Comparison of ENCODE assay signal across 14 mouse cellular contexts in the genomic region with DNA sequence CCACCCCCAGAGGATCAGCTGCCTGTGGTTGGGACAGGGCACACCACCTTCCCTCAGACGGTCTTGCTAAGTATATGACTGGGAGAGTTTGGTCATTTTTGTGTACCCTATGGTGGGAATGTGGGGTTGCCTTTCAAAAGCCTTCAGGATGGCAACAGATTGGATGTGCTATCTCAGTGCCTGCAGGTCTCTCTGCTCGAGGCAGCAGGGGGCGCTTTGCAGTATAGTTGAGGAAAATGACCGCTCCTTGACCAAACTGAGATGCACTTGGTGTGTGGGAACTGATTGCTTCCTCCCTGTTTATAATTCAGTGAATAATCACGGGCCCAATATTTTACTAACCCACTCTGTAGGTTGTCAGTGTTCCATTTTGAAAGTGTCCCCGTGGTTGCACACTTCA. TPM values are rescaled to one million over a fixed set of nuclear protein-coding genes. Genes with fewer than 3 reads are reported as not detected.
DNase-seq lines count a peak whose midpoint lies in the region; ATAC-seq and TF ChIP-seq lines count a peak whose summit lies in the region.
"Had no signal": no experiment of that assay in that cellular context is flagged by ENCODE, and none has a peak within 500 bp of the region (broad histone marks: within the 10 kb centered on the region; RNA-seq: fewer than 3 reads in every experiment).

No protein-coding gene starts in this region.

- H3K36me3 ChIP-seq in kidney, embryonic 14.5 days (ENCODE audit: control insufficient read depth, insufficient read depth, low read length), result peaks cover under 1% of the 10 kb centered on the region; the same call in 1 of the 2 replicates
- no peaks in the 10 kb centered on the region for H3K36me3 ChIP-seq in testis, adult 2 months (ENCODE audit: control insufficient read depth, insufficient read depth, low read length)
- H3K36me3 ChIP-seq in stomach, postnatal 0 days (ENCODE audit: control insufficient read depth, insufficient read depth, low read length), result peaks cover 2% of the 10 kb centered on the region; the same call in 1 of the 2 replicates

- H3K9ac ChIP-seq in kidney, embryonic 14.5 days (ENCODE audit: low read depth, low read length), result no peak overlapping the region
- no peak overlapping the region for H3K9ac ChIP-seq in stomach, postnatal 0 days (ENCODE audit: low read length)
- H3K9ac ChIP-seq: embryonic facial prominence, embryonic 15.5 days; liver, embryonic 13.5 days had no signal

- no peak for TF ChIP-seq POLR2A in testis, adult 2 months (IDR thresholded peaks at IDR 0.05; ENCODE audit: control insufficient read depth, low read depth, low read length)

- no peak overlapping the region for H3K4me3 ChIP-seq in kidney, embryonic 14.5 days (ENCODE audit: low read length)
- H3K4me3 ChIP-seq in testis, adult 2 months (ENCODE audit: control insufficient read depth, low read depth, low read length), result no peak overlapping the region
- no peak overlapping the region for H3K4me3 ChIP-seq in stomach, postnatal 0 days (ENCODE audit: low read depth, low read length)
- H3K4me3 ChIP-seq: embryonic facial prominence, embryonic 15.5 days; gastrocnemius, adult 2 months; liver, embryonic 13.5 days had no signal

- H3K9me3 ChIP-seq in kidney, embryonic 14.5 days (ENCODE audit: control insufficient read depth, low read length), result no peaks in the 10 kb centered on the region
- H3K9me3 ChIP-seq in stomach, postnatal 0 days (ENCODE audit: control insufficient read depth, low read length), result no peaks in the 10 kb centered on the region
- H3K9me3 ChIP-seq: embryonic facial prominence, embryonic 15.5 days; liver, embryonic 13.5 days had no signal

- H3K27ac ChIP-seq in kidney, embryonic 14.5 days (ENCODE audit: low read depth, low read length), result no peak overlapping the region
- no peak overlapping the region for H3K27ac ChIP-seq in testis, adult 2 months (ENCODE audit: control insufficient read depth, insufficient read depth, low read depth, low read length)
- H3K27ac ChIP-seq in stomach, postnatal 0 days (replicated peaks), result no peak overlapping the region
- H3K27ac ChIP-seq: embryonic facial prominence, embryonic 15.5 days; gastrocnemius, adult 2 months; liver, embryonic 13.5 days had no signal

- TF ChIP-seq CTCF in testis, adult 2 months (IDR thresholded peaks at IDR 0.05; ENCODE audit: control insufficient read depth, insufficient read depth, insufficient replicate concordance, low read depth, low read length), result peak; percentile 28; the same call in 1 of the 2 replicates
- peak; percentile 45 for TF ChIP-seq CTCF in stomach, postnatal 0 days (IDR thresholded peaks at IDR 0.05; ENCODE audit: low read depth)

- peak; percentile 25 for DNase-seq in embryo, embryonic 10 days (ENCODE audit: low spot score)
- no peak for DNase-seq in embryo, embryonic 9.5 days (ENCODE audit: extremely low spot score)
- DNase-seq in kidney, adult 9 months, result peak; percentile 22
- no peak for DNase-seq in testis, postnatal 14 days (ENCODE audit: low spot score)
- no peak for DNase-seq in stomach, postnatal 0 days (ENCODE audit: low spot score)
- DNase-seq in adrenal gland, postnatal 25 days, result no peak
- DNase-seq: gastrocnemius, adult 2 months; layer of hippocampus, postnatal 36 days; liver, embryonic 13.5 days had no signal

- H3K4me2 ChIP-seq in kidney, embryonic 14.5 days (replicated peaks; ENCODE audit: low read depth, low read length), result no peak overlapping the region
- no peak overlapping the region for H3K4me2 ChIP-seq in stomach, postnatal 0 days (replicated peaks; ENCODE audit: low read depth)
- H3K4me2 ChIP-seq: embryonic facial prominence, embryonic 15.5 days; liver, embryonic 13.5 days had no signal

- WGBS in kidney, embryonic 14.5 days, result 71% methylated on average over 6 of the region's 6 CpGs
- WGBS in stomach, postnatal 0 days, result 68% methylated on average over 6 of the region's 6 CpGs

- H3K27me3 ChIP-seq in kidney, embryonic 14.5 days (ENCODE audit: control insufficient read depth, insufficient read depth, low read length), result no peaks in the 10 kb centered on the region
- no peaks in the 10 kb centered on the region for H3K27me3 ChIP-seq in testis, adult 2 months (ENCODE audit: control insufficient read depth, insufficient read depth, low read length)
- H3K27me3 ChIP-seq in stomach, postnatal 0 days (ENCODE audit: control insufficient read depth, insufficient read depth, low read length), result no peaks in the 10 kb centered on the region
- H3K27me3 ChIP-seq: embryonic facial prominence, embryonic 15.5 days; liver, embryonic 13.5 days had no signal

- H3K4me1 ChIP-seq in kidney, embryonic 14.5 days (ENCODE audit: control insufficient read depth, insufficient read depth, low read length), result no peaks in the 10 kb centered on the region
- no peaks in the 10 kb centered on the region for H3K4me1 ChIP-seq in testis, adult 2 months (ENCODE audit: control insufficient read depth, insufficient read depth, low read length)
- H3K4me1 ChIP-seq in stomach, postnatal 0 days (replicated peaks; ENCODE audit: control insufficient read depth, insufficient read depth), result no peaks in the 10 kb centered on the region
- H3K4me1 ChIP-seq: embryonic facial prominence, embryonic 15.5 days; liver, embryonic 13.5 days had no signal

- TF ChIP-seq EP300 in stomach, postnatal 0 days (optimal IDR thresholded peaks at IDR 0.05), result no peak

- no peak for ATAC-seq in kidney, embryonic 14.5 days (ENCODE audit: low FRiP score, low TSS enrichment)
- ATAC-seq in stomach, postnatal 0 days (ENCODE audit: low FRiP score, low TSS enrichment), result no peak
- ATAC-seq: hindbrain, embryonic 16.5 days had no signal

RNA-seq across cellular contexts. Expression of a gene that starts 12.3 kb away (rescaled TPM):
- 0.07 TPM in 1 of 2 replicates, not detected in the other for polyA plus RNA-seq in kidney, embryonic 14.5 days (2014; fragmentation: Nextera tagmentation; extraction: Ambion mirVana)
- polyA plus RNA-seq in testis, adult 2 months (2012; rRNA removed), result 0.04 and 0.94 TPM in 2 replicates
- 9.5 and 10.5 TPM in 2 replicates for polyA plus RNA-seq in stomach, postnatal 0 days (2015; fragmentation: Nextera tagmentation; extraction: Ambion mirVana)
- total RNA-seq in adrenal gland, postnatal 25 days (2021), result not detected in 2 replicates
- total RNA-seq: gastrocnemius, adult 2 months; layer of hippocampus, postnatal 36 days had no signal
- polyA plus RNA-seq: C2C12; liver, embryonic 13.5 days had no signal

RNA-seq across cellular contexts. Expression of a gene that starts 58.0 kb away (rescaled TPM):
- polyA plus RNA-seq in kidney, embryonic 14.5 days (2014; fragmentation: Nextera tagmentation; extraction: Ambion mirVana), result not detected in 2 replicates
- polyA plus RNA-seq in testis, adult 2 months (2012; rRNA removed), result not detected in 2 replicates
- polyA plus RNA-seq in stomach, postnatal 0 days (2015; fragmentation: Nextera tagmentation; extraction: Ambion mirVana), result not detected in 2 replicates
- total RNA-seq in adrenal gland, postnatal 25 days (2021), result not detected in 2 replicates
- total RNA-seq: gastrocnemius, adult 2 months; layer of hippocampus, postnatal 36 days had no signal
- polyA plus RNA-seq: C2C12; embryonic facial prominence, embryonic 15.5 days; hindbrain, embryonic 16.5 days; liver, embryonic 13.5 days had no signal

Comparison
In these comparisons a context has a peak if more than half of its experiments do, and no peak if none do; other contexts are left out.
1. DNase-seq: peak in embryo, embryonic 10 days (single experiment) and kidney, adult 9 months (single experiment); none in embryo, embryonic 9.5 days (single experiment), testis, postnatal 14 days (single experiment), stomach, postnatal 0 days (single experiment) and adrenal gland, postnatal 25 days (single experiment).